Mouse (Mus musculus): ENCODE data around the gene Ndel1.

The Ndel1 gene

GRCm38 (mm10) chr11:68892233-68892832, 20.7 kb upstream of the Ndel1 start:
- no peak for DNase-seq (ENCODE audit: low read depth, low spot score)

GRCm38 (mm10) chr11:68891823-68892222, 20.2 kb upstream of the Ndel1 start:
- no peak for DNase-seq (ENCODE audit: low read depth, low spot score)

GRCm38 (mm10) chr11:68890625-68891024, 19.0 kb upstream of the Ndel1 start:
- no peak for DNase-seq (ENCODE audit: low read depth, low spot score)

- no peak for DNase-seq (ENCODE audit: low read depth, low spot score)
Measured at GRCm38 (mm10) chr11:68888653-68889052, 17.0 kb upstream of the Ndel1 start.

GRCm38 (mm10) chr11:68888253-68888652, 16.6 kb upstream of the Ndel1 start, which contains the start of gene Rnf222:
Gene Rnf222 (plus strand): TSS chr11:68888553.
- DNase-seq (ENCODE audit: low read depth, low spot score) = no peak

- no peak for DNase-seq (ENCODE audit: low read depth, low spot score)
Measured at GRCm38 (mm10) chr11:68886091-68886490, 14.4 kb upstream of the Ndel1 start.

GRCm38 (mm10) chr11:68884368-68884767, 12.7 kb upstream of the Ndel1 start:
- no peak for DNase-seq (ENCODE audit: low read depth, low spot score)

GRCm38 (mm10) chr11:68883843-68884242, 12.2 kb upstream of the Ndel1 start:
- DNase-seq (ENCODE audit: low read depth, low spot score) = no peak

GRCm38 (mm10) chr11:68882107-68882506, 10.4 kb upstream of the Ndel1 start:
- DNase-seq (ENCODE audit: low read depth, low spot score) = no peak

GRCm38 (mm10) chr11:68878811-68879210, 7.2 kb upstream of the Ndel1 start:
- DNase-seq (ENCODE audit: low read depth, low spot score) = no peak

GRCm38 (mm10) chr11:68874841-68875240, 3.2 kb upstream of the Ndel1 start:
- no peak for DNase-seq (ENCODE audit: low read depth, low spot score)

- DNase-seq (ENCODE audit: low read depth, low spot score) = no peak
Measured at GRCm38 (mm10) chr11:68871277-68871676, 381 bp downstream of the Ndel1 start.

GRCm38 (mm10) chr11:68864544-68865189, 7.0 kb downstream of the Ndel1 start:
- DNase-seq (ENCODE audit: low read depth, low spot score) = no peak

- no peak for DNase-seq (ENCODE audit: low read depth, low spot score)
Measured at GRCm38 (mm10) chr11:68863631-68864091, 8.0 kb downstream of the Ndel1 start.

GRCm38 (mm10) chr11:68862260-68862659, 9.4 kb downstream of the Ndel1 start:
- DNase-seq (ENCODE audit: low read depth, low spot score) = no peak

GRCm38 (mm10) chr11:68859943-68860593, 11.6 kb downstream of the Ndel1 start:
- DNase-seq (ENCODE audit: low read depth, low spot score) = no peak

GRCm38 (mm10) chr11:68857329-68857728, 14.3 kb downstream of the Ndel1 start:
- no peak for DNase-seq (ENCODE audit: low read depth, low spot score)

- no peak for DNase-seq (ENCODE audit: low read depth, low spot score)
Measured at GRCm38 (mm10) chr11:68854621-68855020, 17.0 kb downstream of the Ndel1 start.

- no peak for DNase-seq (ENCODE audit: low read depth, low spot score)
Measured at GRCm38 (mm10) chr11:68853611-68854401, 17.9 kb downstream of the Ndel1 start.

- peak; percentile 97 for DNase-seq (ENCODE audit: low read depth, low spot score)
Measured at GRCm38 (mm10) chr11:68852932-68853409, 18.7 kb downstream of the Ndel1 start.

GRCm38 (mm10) chr11:68852486-68852901, 19.2 kb downstream of the Ndel1 start:
- no peak for DNase-seq (ENCODE audit: low read depth, low spot score)

Measured in brain, embryonic 18.5 days (tissue).